Mouse (Mus musculus) heart, adult 2 months (tissue): ENCODE measurements at regions not wholly inside any gene's neighbourhood (a gene's known extent, or its start where the extent isn't known, plus 50 kb on each side); places are given as distances from the start of the nearest gene placed in this dataset.
A peak's percentile ranks its signal among the peaks of the same experiment; 100 is the strongest.

Experiments used
- DNase-seq, 2 experiments: peaks; one replicate each; pipeline ENCODE4 v3.0.0; 2021
- H3K27ac ChIP-seq: fragments of 200-600 bp; 2 replicates; pipeline ENCODE4 v1.8.1; 2022
- H3K27me3 ChIP-seq: fragments of 200-500 bp; 2 replicates; pipeline ENCODE4 v1.6.1; 2012; ENCODE audit warnings: mild to moderate bottlenecking, low read length, inconsistent platforms, mixed read lengths; ENCODE audit not compliant: control insufficient read depth, insufficient read depth
- H3K36me3 ChIP-seq: fragments of 200-500 bp; 2 replicates; pipeline ENCODE4 v1.6.1; 2012; ENCODE audit warnings: low read length, inconsistent platforms; ENCODE audit not compliant: control insufficient read depth, insufficient read depth
- H3K4me1 ChIP-seq: fragments of 200-500 bp; 2 replicates; pipeline ENCODE4 v1.6.1; 2011; ENCODE audit warnings: low read length; ENCODE audit not compliant: control insufficient read depth, insufficient read depth
- H3K4me3 ChIP-seq: fragments of 200-600 bp; 2 replicates; pipeline ENCODE4 v1.8.1; 2022
- H3K79me2 ChIP-seq: fragments of 200-500 bp; replicated peaks from 2 replicates; pipeline ENCODE4 v1.6.1; 2012; ENCODE audit warnings: mild to moderate bottlenecking, inconsistent platforms, low read length, moderate library complexity, mixed read lengths; ENCODE audit not compliant: control insufficient read depth, insufficient read depth
- H3K9ac ChIP-seq: fragments of 200-500 bp; 2 replicates; pipeline ENCODE4 v1.6.1; 2012; ENCODE audit warnings: low read depth, mild to moderate bottlenecking, control low read depth, inconsistent platforms, low read length, mixed read lengths
- CTCF ChIP-seq: fragments of 200-600 bp; IDR thresholded peaks from 2 replicates; pipeline ENCODE4 v1.8.1; 2022; ENCODE audit warnings: antibody characterized with exemption, mild to moderate bottlenecking, moderate library complexity
- EP300 ChIP-seq: fragments of 200-500 bp; IDR thresholded peaks from 2 replicates; pipeline ENCODE4 v1.6.1; 2011; ENCODE audit warnings: low read depth, low read length, control low read depth; ENCODE audit not compliant: insufficient read depth
- POLR2A ChIP-seq: fragments of 200-500 bp; IDR thresholded peaks from 2 replicates; pipeline ENCODE4 v1.6.1; 2011; ENCODE audit warnings: mild to moderate bottlenecking, low read depth, low read length, control low read depth; ENCODE audit not compliant: insufficient read depth
- WGBS: fragments of 180-500 bp; shearing (Covaris S2); methylation state at CpG from one replicate; pipeline ENCODE4 v1.1.7; 2018; 5-methylcytosine and 5-hydroxymethylcytosine counted together
- intact Hi-C: fragments of 180-260 bp; cut with DNase I; formaldehyde crosslinking; loops from one replicate; pipeline ENCODE4 v1.15.1; 2025

GRCm38 (mm10) chr10:120640847-120641246 is 164.6 kb upstream of the Hmga2 start:
- intact Hi-C loops: no loop called here
- no peak overlapping the region for H3K4me3 ChIP-seq
- no peak for TF ChIP-seq POLR2A
- TF ChIP-seq EP300: no peak
- TF ChIP-seq CTCF: no peak
- H3K4me1 ChIP-seq: peaks cover 3% of the 10 kb centered on the region
- no peaks in the 10 kb centered on the region for H3K27me3 ChIP-seq
- no peaks in the 10 kb centered on the region for H3K79me2 ChIP-seq
- H3K9ac ChIP-seq: no peak overlapping the region
- DNase-seq: no peak
- WGBS: 38% methylated on average over 5 of the region's 5 CpGs
- no peaks in the 10 kb centered on the region for H3K36me3 ChIP-seq
- H3K27ac ChIP-seq: no peak overlapping the region

- TF ChIP-seq EP300 (no peak), POLR2A (no peak), CTCF (no peak)
- DNase-seq: no peak
- Histone ChIP-seq H3K27ac (no peak overlapping the region), H3K79me2 (no peaks in the 10 kb centered on the region), H3K4me1 (peaks cover 6% of the 10 kb centered on the region), H3K27me3 (no peaks in the 10 kb centered on the region), H3K9ac (no peak overlapping the region), H3K36me3 (no peaks in the 10 kb centered on the region), H3K4me3 (no peak overlapping the region)
- intact Hi-C loops: no loop called here
- 76% methylated on average over 4 of the region's 4 CpGs for WGBS
These were observed 162.0 kb upstream of the Hmga2 start for GRCm38 (mm10) chr10:120638316-120638715.

GRCm38 (mm10) chr10:120635818-120636543 is 159.7 kb upstream of the Hmga2 start:
- H3K36me3 ChIP-seq: no peaks in the 10 kb centered on the region
- H3K27ac ChIP-seq: no peak overlapping the region
- WGBS: 26% methylated on average over 21 of the region's 21 CpGs
- intact Hi-C loops: loop anchor here (2.0 kb wide), 1 partner anchor 213 kb away; no protein-coding TSS in a partner anchor
- no peak overlapping the region for H3K4me3 ChIP-seq
- DNase-seq: peak; percentile 58 to 77
- TF ChIP-seq EP300: no peak
- no peak for TF ChIP-seq POLR2A
- no peak for TF ChIP-seq CTCF
- H3K9ac ChIP-seq: no peak overlapping the region
- H3K79me2 ChIP-seq: no peaks in the 10 kb centered on the region
- no peaks in the 10 kb centered on the region for H3K27me3 ChIP-seq
- peaks cover 6% of the 10 kb centered on the region for H3K4me1 ChIP-seq

GRCm38 (mm10) chr10:120635194-120635593 is 158.9 kb upstream of the Hmga2 start:
- no peak overlapping the region for H3K9ac ChIP-seq
- H3K27ac ChIP-seq: no peak overlapping the region
- no peaks in the 10 kb centered on the region for H3K36me3 ChIP-seq
- H3K4me1 ChIP-seq: peaks cover 6% of the 10 kb centered on the region
- no peak for DNase-seq
- H3K4me3 ChIP-seq: no peak overlapping the region
- TF ChIP-seq CTCF (no peak), EP300 (no peak), POLR2A (no peak)
- intact Hi-C loops: no loop called here
- H3K27me3 ChIP-seq: no peaks in the 10 kb centered on the region
- WGBS: 73% methylated on average over 5 of the region's 5 CpGs
- no peaks in the 10 kb centered on the region for H3K79me2 ChIP-seq

- no peak for TF ChIP-seq EP300
- TF ChIP-seq CTCF: no peak
- no peak for TF ChIP-seq POLR2A
- Histone ChIP-seq H3K4me3 (no peak overlapping the region), H3K9ac (no peak overlapping the region), H3K4me1 (peaks cover 6% of the 10 kb centered on the region), H3K27ac (no peak overlapping the region), H3K36me3 (no peaks in the 10 kb centered on the region), H3K79me2 (no peaks in the 10 kb centered on the region), H3K27me3 (no peaks in the 10 kb centered on the region)
- intact Hi-C loops: no loop called here
- no peak for DNase-seq
- 51% methylated on average over 2 of the region's 2 CpGs for WGBS
These were observed 155.8 kb upstream of the Hmga2 start for GRCm38 (mm10) chr10:120632071-120632470.

- Histone ChIP-seq H3K27me3 (no peaks in the 10 kb centered on the region), H3K4me3 (no peak overlapping the region), H3K27ac (no peak overlapping the region), H3K36me3 (no peaks in the 10 kb centered on the region), H3K4me1 (no peaks in the 10 kb centered on the region), H3K79me2 (no peaks in the 10 kb centered on the region), H3K9ac (no peak overlapping the region)
- TF ChIP-seq POLR2A (no peak), CTCF (no peak), EP300 (no peak)
- intact Hi-C loops: no loop called here
- DNase-seq: no peak
- WGBS: 52% methylated on average over 5 of the region's 5 CpGs
These were observed 151.8 kb upstream of the Hmga2 start for GRCm38 (mm10) chr10:120628066-120628465.
